In genomic region chr7:112717676-112718075, GRCm38 (mm10) we compare ENCODE assay signal across 12 mouse cellular contexts. TPM values are rescaled to one million over a fixed set of nuclear protein-coding genes. Genes with fewer than 3 reads are reported as not detected.
A peak's percentile ranks its signal among the peaks of the same experiment; 100 is the strongest.
DNase-seq lines count a peak whose midpoint lies in the region; ATAC-seq lines count a peak whose summit lies in the region.
"Had no signal": no experiment of that assay in that cellular context is flagged by ENCODE, and none has a peak within 500 bp of the region (broad histone marks: within the 10 kb centered on the region; RNA-seq: fewer than 3 reads in every experiment).

No protein-coding gene starts in this region.

- H3K27me3 ChIP-seq in hindbrain, embryonic 10.5 days (ENCODE audit: insufficient read depth, poor library complexity, severe bottlenecking) = no peaks in the 10 kb centered on the region
- H3K27me3 ChIP-seq in hindbrain, embryonic 11.5 days (ENCODE audit: control insufficient read depth, insufficient read depth, low read length) = no peaks in the 10 kb centered on the region
- no peaks in the 10 kb centered on the region for H3K27me3 ChIP-seq in heart, embryonic 11.5 days (ENCODE audit: control insufficient read depth, insufficient read depth, low read length)
- no peaks in the 10 kb centered on the region for H3K27me3 ChIP-seq in limb, embryonic 10.5 days (ENCODE audit: low read depth, poor library complexity, severe bottlenecking)
- H3K27me3 ChIP-seq in forebrain, embryonic 13.5 days = no peaks in the 10 kb centered on the region
- H3K27me3 ChIP-seq: CH12.LX; embryonic facial prominence, embryonic 13.5 days had no signal

- WGBS in hindbrain, embryonic 10.5 days = 32% methylated on average over 2 of the region's 2 CpGs
- WGBS in hindbrain, embryonic 11.5 days = 34% methylated on average over 2 of the region's 2 CpGs
- WGBS in heart, embryonic 11.5 days (ENCODE audit: insufficient replicate concordance) = 23% methylated on average over 2 of the region's 2 CpGs
- 46% methylated on average over 2 of the region's 2 CpGs for WGBS in limb, embryonic 10.5 days
- WGBS in forebrain, embryonic 13.5 days = 68% methylated on average over 2 of the region's 2 CpGs

- DNase-seq in hindbrain, embryonic 10.5 days (ENCODE audit: low spot score) = no peak
- DNase-seq in hindbrain, embryonic 11.5 days (ENCODE audit: low spot score) = no peak
- DNase-seq in MN1 (ENCODE audit: low spot score) = peak; percentile 66
- no peak for DNase-seq in limb, embryonic 10.5 days (ENCODE audit: low spot score)
- no peak for DNase-seq in thymus, postnatal 36 days
- no peak for DNase-seq in spleen, postnatal 36 days (ENCODE audit: low spot score in 2 of 2)
- DNase-seq: cerebellum, adult 11 months had no signal

- no peak overlapping the region for H3K4me2 ChIP-seq in hindbrain, embryonic 11.5 days (replicated peaks; ENCODE audit: low read depth, low read length)
- no peak overlapping the region for H3K4me2 ChIP-seq in heart, embryonic 11.5 days
- no peak overlapping the region for H3K4me2 ChIP-seq in forebrain, embryonic 13.5 days
- H3K4me2 ChIP-seq: embryonic facial prominence, embryonic 13.5 days had no signal

- 0 out of 2 replicates have a peak overlapping the region, but pooled peaks have one; percentile 4 for H3K27ac ChIP-seq in hindbrain, embryonic 10.5 days
- H3K27ac ChIP-seq in hindbrain, embryonic 11.5 days (ENCODE audit: low read depth, low read length) = no peak overlapping the region
- no peak overlapping the region for H3K27ac ChIP-seq in heart, embryonic 11.5 days (ENCODE audit: low read depth, low read length)
- peak overlapping the region; percentile 86; the same call in 1 of the 2 replicates for H3K27ac ChIP-seq in limb, embryonic 10.5 days
- no peak overlapping the region for H3K27ac ChIP-seq in forebrain, embryonic 13.5 days
- H3K27ac ChIP-seq: embryonic facial prominence, embryonic 13.5 days; liver, embryonic 14.5 days had no signal

- H3K9ac ChIP-seq in hindbrain, embryonic 11.5 days (ENCODE audit: low read depth, low read length) = no peak overlapping the region
- 0 out of 2 replicates have a peak overlapping the region, but pooled peaks have one; percentile 22 for H3K9ac ChIP-seq in heart, embryonic 11.5 days (ENCODE audit: low read depth, low read length)
- H3K9ac ChIP-seq in forebrain, embryonic 13.5 days = no peak overlapping the region
- H3K9ac ChIP-seq: embryonic facial prominence, embryonic 13.5 days; liver, embryonic 14.5 days had no signal

- peaks cover 97% of the 10 kb centered on the region for H3K4me1 ChIP-seq in hindbrain, embryonic 10.5 days (replicated peaks)
- H3K4me1 ChIP-seq in hindbrain, embryonic 11.5 days (replicated peaks; ENCODE audit: control insufficient read depth, insufficient read depth, low read length) = peaks cover 10% of the 10 kb centered on the region
- H3K4me1 ChIP-seq in heart, embryonic 11.5 days (ENCODE audit: control insufficient read depth, insufficient read depth, low read length) = peaks cover 77% of the 10 kb centered on the region
- H3K4me1 ChIP-seq in limb, embryonic 10.5 days = peaks cover 88% of the 10 kb centered on the region
- peaks cover 66% of the 10 kb centered on the region for H3K4me1 ChIP-seq in forebrain, embryonic 13.5 days

- no peaks in the 10 kb centered on the region for H3K9me3 ChIP-seq in hindbrain, embryonic 10.5 days
- H3K9me3 ChIP-seq in hindbrain, embryonic 11.5 days (ENCODE audit: control insufficient read depth, low read length) = no peaks in the 10 kb centered on the region
- H3K9me3 ChIP-seq in heart, embryonic 11.5 days (replicated peaks; ENCODE audit: control insufficient read depth, low read length) = no peaks in the 10 kb centered on the region
- H3K9me3 ChIP-seq in limb, embryonic 10.5 days (replicated peaks) = no peaks in the 10 kb centered on the region
- H3K9me3 ChIP-seq in forebrain, embryonic 13.5 days (replicated peaks) = no peaks in the 10 kb centered on the region
- H3K9me3 ChIP-seq: embryonic facial prominence, embryonic 13.5 days had no signal

- no peaks in the 10 kb centered on the region for H3K36me3 ChIP-seq in hindbrain, embryonic 10.5 days
- no peaks in the 10 kb centered on the region for H3K36me3 ChIP-seq in hindbrain, embryonic 11.5 days (ENCODE audit: control insufficient read depth, insufficient read depth, low read length)
- no peaks in the 10 kb centered on the region for H3K36me3 ChIP-seq in heart, embryonic 11.5 days (ENCODE audit: control insufficient read depth, insufficient read depth, low read length)
- no peaks in the 10 kb centered on the region for H3K36me3 ChIP-seq in limb, embryonic 10.5 days
- H3K36me3 ChIP-seq in forebrain, embryonic 13.5 days (ENCODE audit: poor library complexity, severe bottlenecking) = no peaks in the 10 kb centered on the region
- H3K36me3 ChIP-seq: embryonic facial prominence, embryonic 13.5 days had no signal

- ATAC-seq in hindbrain, embryonic 11.5 days (ENCODE audit: low FRiP score) = no peak
- ATAC-seq in heart, embryonic 11.5 days (replicated peaks; ENCODE audit: insufficient number of reproducible peaks, low FRiP score, low TSS enrichment) = no peak
- ATAC-seq in forebrain, embryonic 13.5 days = no peak

- no peak overlapping the region for H3K4me3 ChIP-seq in hindbrain, embryonic 10.5 days
- no peak overlapping the region for H3K4me3 ChIP-seq in hindbrain, embryonic 11.5 days (ENCODE audit: low read depth, low read length)
- no peak overlapping the region for H3K4me3 ChIP-seq in heart, embryonic 11.5 days (ENCODE audit: low read depth, low read length)
- no peak overlapping the region for H3K4me3 ChIP-seq in limb, embryonic 10.5 days
- no peak overlapping the region for H3K4me3 ChIP-seq in forebrain, embryonic 13.5 days
- H3K4me3 ChIP-seq: embryonic facial prominence, embryonic 13.5 days had no signal

RNA-seq across cellular contexts. Expression of gene Tead1, which starts 38.6 kb away (rescaled TPM):
- polyA plus RNA-seq in hindbrain, embryonic 10.5 days (2016; fragmentation: Nextera tagmentation; extraction: Ambion mirVana) = 17.8 and 20.6 TPM in 2 replicates
- 15.3 and 23.2 TPM in 2 replicates for polyA plus RNA-seq in hindbrain, embryonic 11.5 days (2014; fragmentation: Nextera tagmentation; extraction: Ambion mirVana)
- 23.2 and 35.5 TPM in 2 replicates for polyA plus RNA-seq in heart, embryonic 11.5 days (2014; fragmentation: Nextera tagmentation; extraction: Ambion mirVana)
- polyA plus RNA-seq in limb, embryonic 10.5 days (2016; fragmentation: Nextera tagmentation; extraction: Ambion mirVana) = 12.7 and 17.3 TPM in 2 replicates
- 22.0 and 24.0 TPM in 2 replicates for polyA plus RNA-seq in forebrain, embryonic 13.5 days (2015; fragmentation: Nextera tagmentation; extraction: Ambion mirVana)

Comparison
In these comparisons a context has a peak if more than half of its experiments do, and no peak if none do; other contexts are left out.
1. H3K27ac ChIP-seq: peak in hindbrain, embryonic 10.5 days (single experiment) and limb, embryonic 10.5 days (single experiment); none in hindbrain, embryonic 11.5 days (single experiment), heart, embryonic 11.5 days (single experiment) and forebrain, embryonic 13.5 days (single experiment).